In the genomic region with DNA sequence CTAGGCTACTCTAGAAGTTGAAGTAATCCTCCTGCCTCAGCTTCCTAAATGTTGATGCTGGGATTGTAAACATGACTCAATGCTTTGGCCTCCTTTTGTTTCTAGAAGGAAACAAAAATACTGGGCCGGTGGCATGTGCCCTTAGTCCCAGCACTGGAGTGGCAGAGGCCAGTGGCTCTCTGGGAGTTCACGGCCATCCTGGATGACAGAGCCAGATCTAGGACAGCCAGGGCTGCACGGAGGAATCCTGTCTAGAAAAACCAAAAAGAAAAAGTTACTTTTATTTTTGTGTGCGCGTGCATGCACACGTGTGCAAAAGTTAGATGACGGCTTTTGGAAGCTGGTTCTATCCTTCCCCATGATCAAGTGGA, we compare ENCODE assay signal across 9 mouse cellular contexts. TPM values are rescaled to one million over a fixed set of nuclear protein-coding genes. Genes with fewer than 3 reads are reported as not detected.
DNase-seq lines count a peak whose midpoint lies in the region; ATAC-seq and TF ChIP-seq lines count a peak whose summit lies in the region.
"Had no signal": no experiment of that assay in that cellular context is flagged by ENCODE, and none has a peak within 500 bp of the region (broad histone marks: within the 10 kb centered on the region; RNA-seq: fewer than 3 reads in every experiment).

No protein-coding gene starts in this region.

- H3K4me3 ChIP-seq in hindbrain, embryonic 13.5 days, result no peak overlapping the region
- H3K4me3 ChIP-seq in hindbrain, embryonic 12.5 days, result no peak overlapping the region
- H3K4me3 ChIP-seq in testis, adult 2 months (ENCODE audit: control insufficient read depth, low read depth, low read length), result no peak overlapping the region
- H3K4me3 ChIP-seq in limb, embryonic 12.5 days (replicated peaks), result no peak overlapping the region

- 0 out of 2 replicates have a peak overlapping the region, but pooled peaks have one; percentile 58 for H3K4me2 ChIP-seq in hindbrain, embryonic 13.5 days
- H3K4me2 ChIP-seq in hindbrain, embryonic 12.5 days (replicated peaks), result no peak overlapping the region
- H3K4me2 ChIP-seq in limb, embryonic 12.5 days, result peak overlapping the region; percentile 62; the same call in 1 of the 2 replicates

- peaks cover 18% of the 10 kb centered on the region for H3K4me1 ChIP-seq in hindbrain, embryonic 13.5 days (replicated peaks)
- peaks cover 12% of the 10 kb centered on the region for H3K4me1 ChIP-seq in hindbrain, embryonic 12.5 days
- H3K4me1 ChIP-seq in testis, adult 2 months (ENCODE audit: control insufficient read depth, insufficient read depth, low read length), result peaks cover 14% of the 10 kb centered on the region
- peaks cover 12% of the 10 kb centered on the region for H3K4me1 ChIP-seq in limb, embryonic 12.5 days (replicated peaks)

- no peak for TF ChIP-seq CTCF in testis, adult 2 months (IDR thresholded peaks at IDR 0.05; ENCODE audit: control insufficient read depth, insufficient read depth, insufficient replicate concordance, low read depth, low read length)

- H3K9me3 ChIP-seq in hindbrain, embryonic 13.5 days, result no peaks in the 10 kb centered on the region
- H3K9me3 ChIP-seq in hindbrain, embryonic 12.5 days (replicated peaks), result no peaks in the 10 kb centered on the region
- no peaks in the 10 kb centered on the region for H3K9me3 ChIP-seq in limb, embryonic 12.5 days

- peaks cover 35% of the 10 kb centered on the region for H3K36me3 ChIP-seq in hindbrain, embryonic 13.5 days
- H3K36me3 ChIP-seq in hindbrain, embryonic 12.5 days, result peaks cover 34% of the 10 kb centered on the region
- no peaks in the 10 kb centered on the region; the same call in none of the 2 replicates for H3K36me3 ChIP-seq in testis, adult 2 months (ENCODE audit: control insufficient read depth, insufficient read depth, low read length)
- H3K36me3 ChIP-seq in limb, embryonic 12.5 days, result peaks cover 49% of the 10 kb centered on the region

- TF ChIP-seq POLR2A in testis, adult 2 months (IDR thresholded peaks at IDR 0.05; ENCODE audit: control insufficient read depth, low read depth, low read length), result no peak

- no peak overlapping the region; the same call in 1 of the 2 replicates for H3K27ac ChIP-seq in hindbrain, embryonic 13.5 days
- H3K27ac ChIP-seq in hindbrain, embryonic 12.5 days, result no peak overlapping the region
- H3K27ac ChIP-seq in testis, adult 2 months (ENCODE audit: control insufficient read depth, insufficient read depth, low read depth, low read length), result peak overlapping the region; percentile 58
- H3K27ac ChIP-seq in limb, embryonic 12.5 days, result 0 out of 2 replicates have a peak overlapping the region, but pooled peaks have one; percentile 12

- DNase-seq in testis, postnatal 14 days (ENCODE audit: low spot score), result no peak
- DNase-seq in frontal cortex, postnatal 10 days (ENCODE audit: low spot score in 2 of 2), result no peak
- DNase-seq in gastrocnemius, postnatal 25 days, result no peak
- DNase-seq: cerebellum, adult 11 months had no signal

- no peak for ATAC-seq in hindbrain, embryonic 13.5 days (ENCODE audit: low FRiP score)
- no peak for ATAC-seq in hindbrain, embryonic 12.5 days (ENCODE audit: low FRiP score)
- ATAC-seq in limb, embryonic 12.5 days (ENCODE audit: insufficient number of reproducible peaks, insufficient read depth, low FRiP score, low TSS enrichment, low read depth), result no peak
- ATAC-seq: Patski had no signal

- H3K27me3 ChIP-seq in hindbrain, embryonic 13.5 days, result no peaks in the 10 kb centered on the region
- no peaks in the 10 kb centered on the region for H3K27me3 ChIP-seq in hindbrain, embryonic 12.5 days
- no peaks in the 10 kb centered on the region for H3K27me3 ChIP-seq in testis, adult 2 months (ENCODE audit: control insufficient read depth, insufficient read depth, low read length)
- no peaks in the 10 kb centered on the region for H3K27me3 ChIP-seq in limb, embryonic 12.5 days
- H3K27me3 ChIP-seq: Patski had no signal

- peak overlapping the region; percentile 67; the same call in 1 of the 2 replicates for H3K9ac ChIP-seq in hindbrain, embryonic 13.5 days
- no peak overlapping the region for H3K9ac ChIP-seq in hindbrain, embryonic 12.5 days
- H3K9ac ChIP-seq in limb, embryonic 12.5 days (replicated peaks), result peak overlapping the region; percentile 66; the same call in 1 of the 2 replicates

- WGBS in hindbrain, embryonic 13.5 days, result 93% methylated on average over 7 of the region's 7 CpGs
- 89% methylated on average over 7 of the region's 7 CpGs for WGBS in hindbrain, embryonic 12.5 days
- 91% methylated on average over 7 of the region's 7 CpGs for WGBS in limb, embryonic 12.5 days

RNA-seq across cellular contexts. Expression of a gene that starts 1.4 kb away (rescaled TPM):
- polyA plus RNA-seq in hindbrain, embryonic 13.5 days (2015; fragmentation: Nextera tagmentation; extraction: Ambion mirVana), result 81.8 and 87.5 TPM in 2 replicates
- 84.7 and 87.8 TPM in 2 replicates for polyA plus RNA-seq in hindbrain, embryonic 12.5 days (2016; fragmentation: Nextera tagmentation; extraction: Ambion mirVana)
- 124 and 147 TPM in 2 replicates for polyA plus RNA-seq in testis, adult 2 months (2012; rRNA removed)
- polyA plus RNA-seq in limb, embryonic 12.5 days (2016; fragmentation: Nextera tagmentation; extraction: Ambion mirVana), result 111 and 114 TPM in 2 replicates
- total RNA-seq in gastrocnemius, postnatal 25 days (2021), result 100 to 1,000 TPM; 185 to 241 TPM

RNA-seq across cellular contexts. Expression of a gene that starts 7.3 kb away (rescaled TPM):
- 5.6 and 6.3 TPM in 2 replicates for polyA plus RNA-seq in hindbrain, embryonic 13.5 days (2015; fragmentation: Nextera tagmentation; extraction: Ambion mirVana)
- 5.0 and 5.1 TPM in 2 replicates for polyA plus RNA-seq in hindbrain, embryonic 12.5 days (2016; fragmentation: Nextera tagmentation; extraction: Ambion mirVana)
- polyA plus RNA-seq in testis, adult 2 months (2012; rRNA removed), result 13.8 and 17.5 TPM in 2 replicates
- 4.9 and 6.7 TPM in 2 replicates for polyA plus RNA-seq in limb, embryonic 12.5 days (2016; fragmentation: Nextera tagmentation; extraction: Ambion mirVana)
- 1 to 10 TPM; 3.2 to 5.4 TPM for total RNA-seq in gastrocnemius, postnatal 25 days (2021)

RNA-seq across cellular contexts. Expression of a gene that starts 18.0 kb away (rescaled TPM):
- polyA plus RNA-seq in hindbrain, embryonic 13.5 days (2015; fragmentation: Nextera tagmentation; extraction: Ambion mirVana), result 200 and 202 TPM in 2 replicates
- polyA plus RNA-seq in hindbrain, embryonic 12.5 days (2016; fragmentation: Nextera tagmentation; extraction: Ambion mirVana), result 297 and 345 TPM in 2 replicates
- polyA plus RNA-seq in testis, adult 2 months (2012; rRNA removed), result 162 and 200 TPM in 2 replicates
- polyA plus RNA-seq in limb, embryonic 12.5 days (2016; fragmentation: Nextera tagmentation; extraction: Ambion mirVana), result 347 and 425 TPM in 2 replicates
- 100 to 1,000 TPM; 118 to 120 TPM for total RNA-seq in gastrocnemius, postnatal 25 days (2021)

RNA-seq across cellular contexts. Expression of a gene that starts 37.3 kb away (rescaled TPM):
- polyA plus RNA-seq in hindbrain, embryonic 13.5 days (2015; fragmentation: Nextera tagmentation; extraction: Ambion mirVana), result 6.4 and 7.4 TPM in 2 replicates
- polyA plus RNA-seq in hindbrain, embryonic 12.5 days (2016; fragmentation: Nextera tagmentation; extraction: Ambion mirVana), result 3.1 and 3.5 TPM in 2 replicates
- polyA plus RNA-seq in testis, adult 2 months (2012; rRNA removed), result 1.4 and 1.7 TPM in 2 replicates
- polyA plus RNA-seq in limb, embryonic 12.5 days (2016; fragmentation: Nextera tagmentation; extraction: Ambion mirVana), result 3.4 and 4.8 TPM in 2 replicates
- not detected for total RNA-seq in gastrocnemius, postnatal 25 days (2021)

RNA-seq across cellular contexts. Expression of a gene that starts 37.6 kb away (rescaled TPM):
- 2.7 and 2.8 TPM in 2 replicates for polyA plus RNA-seq in hindbrain, embryonic 13.5 days (2015; fragmentation: Nextera tagmentation; extraction: Ambion mirVana)
- polyA plus RNA-seq in hindbrain, embryonic 12.5 days (2016; fragmentation: Nextera tagmentation; extraction: Ambion mirVana), result 2.2 and 2.7 TPM in 2 replicates
- polyA plus RNA-seq in testis, adult 2 months (2012; rRNA removed), result 1.1 and 1.6 TPM in 2 replicates
- 2.3 and 3.1 TPM in 2 replicates for polyA plus RNA-seq in limb, embryonic 12.5 days (2016; fragmentation: Nextera tagmentation; extraction: Ambion mirVana)
- total RNA-seq in gastrocnemius, postnatal 25 days (2021), result under 1 TPM; 0.51 to 0.78 TPM

Comparison
In these comparisons a context has a peak if more than half of its experiments do, and no peak if none do; other contexts are left out.
1. H3K27ac ChIP-seq: peak in testis, adult 2 months (single experiment) and limb, embryonic 12.5 days (single experiment); none in hindbrain, embryonic 13.5 days (single experiment) and hindbrain, embryonic 12.5 days (single experiment).